Mouse (Mus musculus): Measurements from ENCODE around the gene Sult5a1. TPM values are rescaled to one million over a fixed set of nuclear protein-coding genes. Genes with fewer than 3 reads are reported as not detected.

Sult5a1 gene
- polyA plus RNA-seq, 1 experiment from 2014 or later: 6.6 TPM

GRCm38 (mm10) chr8:123131041-123131440 is 27.1 kb downstream of the Sult5a1 start:
- peaks cover 3% of the 10 kb centered on the region; the same call in 1 of the 2 replicates for H3K9me3 ChIP-seq (replicated peaks; ENCODE audit: control insufficient read depth, low read length)
- no peaks in the 10 kb centered on the region for H3K36me3 ChIP-seq (ENCODE audit: control insufficient read depth, insufficient read depth, low read length)
- no peak for ATAC-seq (replicated peaks; ENCODE audit: insufficient number of reproducible peaks, low FRiP score, low TSS enrichment)
- H3K27ac ChIP-seq (ENCODE audit: low read depth, low read length): no peak overlapping the region
- H3K27me3 ChIP-seq (ENCODE audit: control insufficient read depth, insufficient read depth, low read length): peaks cover 14% of the 10 kb centered on the region
- H3K9ac ChIP-seq (ENCODE audit: low read depth, low read length): no peak overlapping the region
- 50% methylated on average over 9 of the region's 9 CpGs for WGBS (ENCODE audit: insufficient replicate concordance)
- no peak overlapping the region for H3K4me3 ChIP-seq (ENCODE audit: low read depth, low read length)
- no peak overlapping the region for H3K4me2 ChIP-seq
- H3K4me1 ChIP-seq (ENCODE audit: control insufficient read depth, insufficient read depth, low read length): peaks cover 13% of the 10 kb centered on the region

DNA sequence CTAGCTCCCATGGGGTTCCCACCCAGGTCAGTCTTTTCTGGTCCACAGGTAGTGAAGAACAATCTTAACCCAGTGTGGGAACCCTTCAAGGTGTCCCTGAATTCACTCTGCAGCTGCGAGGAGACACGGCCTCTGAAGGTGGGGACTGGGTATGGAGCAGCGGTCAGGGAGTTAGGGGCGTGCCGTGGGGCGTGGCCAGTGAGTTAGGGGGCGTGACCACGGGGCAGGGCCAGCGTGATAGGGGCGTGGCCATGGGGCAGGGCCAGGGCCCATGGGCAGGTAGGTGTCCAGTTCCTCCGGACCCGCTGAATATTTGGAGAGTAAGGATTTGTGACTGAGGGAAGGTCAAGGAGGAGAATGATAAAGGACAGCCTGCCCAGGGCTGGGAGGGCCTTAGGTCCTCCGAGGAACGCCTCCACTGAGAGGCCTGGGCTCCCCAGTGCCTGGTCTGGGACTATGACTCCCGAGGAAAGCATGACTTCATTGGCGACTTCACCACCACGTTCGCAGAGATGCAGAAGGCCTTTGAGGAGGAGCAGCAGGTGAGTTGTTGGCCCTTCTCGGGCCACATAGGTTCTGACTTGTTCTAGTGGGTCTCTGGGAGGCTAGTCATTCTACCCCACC is 31.8 kb downstream of the Sult5a1 start:
- peaks cover 33% of the 10 kb centered on the region for H3K27me3 ChIP-seq (ENCODE audit: control insufficient read depth, insufficient read depth, low read length)
- no peak overlapping the region for H3K27ac ChIP-seq (ENCODE audit: low read depth, low read length)
- no peaks in the 10 kb centered on the region for H3K36me3 ChIP-seq (ENCODE audit: control insufficient read depth, insufficient read depth, low read length)
- peak overlapping the region; percentile 14 for H3K4me2 ChIP-seq
- H3K4me1 ChIP-seq (ENCODE audit: control insufficient read depth, insufficient read depth, low read length): peaks cover 11% of the 10 kb centered on the region; the same call in 1 of the 2 replicates
- H3K9ac ChIP-seq (ENCODE audit: low read depth, low read length): no peak overlapping the region
- 4% methylated on average over 19 of the region's 19 CpGs for WGBS (ENCODE audit: insufficient replicate concordance)
- no peaks in the 10 kb centered on the region for H3K9me3 ChIP-seq (replicated peaks; ENCODE audit: control insufficient read depth, low read length)
- peak; percentile 43; the same call in 1 of the 2 replicates for ATAC-seq (replicated peaks; ENCODE audit: insufficient number of reproducible peaks, low FRiP score, low TSS enrichment)
- H3K4me3 ChIP-seq (ENCODE audit: low read depth, low read length): no peak overlapping the region

- H3K27ac ChIP-seq (ENCODE audit: low read depth, low read length): no peak overlapping the region
- H3K36me3 ChIP-seq (ENCODE audit: control insufficient read depth, insufficient read depth, low read length): no peaks in the 10 kb centered on the region
- H3K4me3 ChIP-seq (ENCODE audit: low read depth, low read length): no peak overlapping the region
- no peak for ATAC-seq (replicated peaks; ENCODE audit: insufficient number of reproducible peaks, low FRiP score, low TSS enrichment)
- H3K4me1 ChIP-seq (ENCODE audit: control insufficient read depth, insufficient read depth, low read length): peaks cover 14% of the 10 kb centered on the region; the same call in 1 of the 2 replicates
- peaks cover 52% of the 10 kb centered on the region for H3K27me3 ChIP-seq (ENCODE audit: control insufficient read depth, insufficient read depth, low read length)
- 72% methylated on average over 5 of the region's 5 CpGs for WGBS (ENCODE audit: insufficient replicate concordance)
- H3K9ac ChIP-seq (ENCODE audit: low read depth, low read length): no peak overlapping the region
- no peaks in the 10 kb centered on the region for H3K9me3 ChIP-seq (replicated peaks; ENCODE audit: control insufficient read depth, low read length)
- no peak overlapping the region for H3K4me2 ChIP-seq
Measured at GRCm38 (mm10) chr8:123122670-123123069, 35.4 kb downstream of the Sult5a1 start.

DNA sequence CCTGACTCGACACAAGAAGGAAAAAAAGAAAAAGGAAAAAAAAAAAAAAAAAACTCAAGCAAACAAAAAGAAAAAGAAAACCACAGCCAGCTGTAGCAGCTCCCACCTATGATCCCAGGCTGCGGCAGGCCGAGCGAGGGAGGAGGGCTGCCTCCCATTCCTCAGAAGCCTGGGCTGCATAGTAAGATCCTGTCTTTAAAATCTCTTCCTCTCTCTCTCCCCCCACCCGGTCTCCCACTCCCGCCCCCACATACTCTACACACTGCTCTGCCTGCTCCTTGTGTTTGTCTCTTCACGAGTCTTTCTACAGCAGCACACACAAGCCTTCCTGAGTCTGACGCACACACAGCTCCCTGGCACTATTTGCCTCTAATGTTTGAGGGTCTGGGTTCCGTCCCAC is 36.1 kb downstream of the Sult5a1 start:
- H3K9me3 ChIP-seq (replicated peaks; ENCODE audit: control insufficient read depth, low read length): no peaks in the 10 kb centered on the region
- peaks cover 20% of the 10 kb centered on the region; the same call in 1 of the 2 replicates for H3K4me1 ChIP-seq (ENCODE audit: control insufficient read depth, insufficient read depth, low read length)
- no peaks in the 10 kb centered on the region for H3K36me3 ChIP-seq (ENCODE audit: control insufficient read depth, insufficient read depth, low read length)
- WGBS (ENCODE audit: insufficient replicate concordance): 52% methylated on average over 9 of the region's 9 CpGs
- ATAC-seq (replicated peaks; ENCODE audit: insufficient number of reproducible peaks, low FRiP score, low TSS enrichment): no peak
- H3K27ac ChIP-seq (ENCODE audit: low read depth, low read length): no peak overlapping the region
- H3K4me2 ChIP-seq: no peak overlapping the region
- no peak overlapping the region for H3K4me3 ChIP-seq (ENCODE audit: low read depth, low read length)
- H3K27me3 ChIP-seq (ENCODE audit: control insufficient read depth, insufficient read depth, low read length): peaks cover 54% of the 10 kb centered on the region
- no peak overlapping the region for H3K9ac ChIP-seq (ENCODE audit: low read depth, low read length)

GRCm38 (mm10) chr8:123117744-123118143 is 40.4 kb downstream of the Sult5a1 start:
- Histone ChIP-seq H3K9ac (ENCODE audit: low read depth, low read length) (no peak overlapping the region; the same call in 1 of the 2 replicates), H3K4me3 (ENCODE audit: low read depth, low read length) (peak overlapping the region; percentile 52), H3K9me3 (replicated peaks; ENCODE audit: control insufficient read depth, low read length) (no peaks in the 10 kb centered on the region), H3K4me2 (peak overlapping the region; percentile 87), H3K4me1 (ENCODE audit: control insufficient read depth, insufficient read depth, low read length) (peaks cover 17% of the 10 kb centered on the region), H3K27ac (ENCODE audit: low read depth, low read length) (no peak overlapping the region), H3K36me3 (ENCODE audit: control insufficient read depth, insufficient read depth, low read length) (no peaks in the 10 kb centered on the region), H3K27me3 (ENCODE audit: control insufficient read depth, insufficient read depth, low read length) (peaks cover 49% of the 10 kb centered on the region)
- ATAC-seq (replicated peaks; ENCODE audit: insufficient number of reproducible peaks, low FRiP score, low TSS enrichment): no peak; the same call in 1 of the 2 replicates
- WGBS (ENCODE audit: insufficient replicate concordance): 4% methylated on average over 17 of the region's 17 CpGs

DNA sequence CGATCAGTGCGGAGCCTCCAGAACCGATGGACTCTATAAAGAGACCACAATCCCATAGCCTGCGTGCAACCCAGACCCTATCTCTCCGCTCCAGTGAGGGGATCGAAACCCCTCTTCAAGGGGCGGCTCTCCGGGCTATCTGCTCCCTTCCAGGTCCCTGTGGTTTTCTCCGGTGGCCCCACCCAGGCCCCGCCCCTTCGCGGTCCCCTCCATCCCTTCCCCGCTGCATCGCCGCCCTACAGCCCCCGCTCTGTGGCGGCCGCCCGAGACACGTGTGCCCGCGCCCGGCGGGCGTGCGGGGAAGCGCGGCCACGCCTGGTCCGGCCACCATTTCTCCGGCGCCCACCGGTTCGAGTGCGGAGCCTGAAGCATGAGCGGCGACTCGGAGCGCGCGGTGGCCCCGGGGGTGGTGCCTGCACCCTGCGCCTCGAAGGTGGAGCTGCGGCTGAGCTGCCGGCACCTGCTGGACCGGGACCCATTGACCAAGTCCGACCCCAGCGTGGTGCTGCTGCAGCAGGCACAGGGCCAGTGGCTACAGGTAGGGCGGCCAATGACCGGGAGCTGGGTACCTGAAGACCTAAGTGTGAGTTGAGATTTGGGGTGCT is 40.9 kb downstream of the Sult5a1 start, which contains the start of gene Cpne7:
Gene Cpne7 (plus strand): TSS at position 248 of the 605 bp plus-strand sequence.
- 2% methylated on average over 51 of the region's 51 CpGs for WGBS (ENCODE audit: insufficient replicate concordance)
- Histone ChIP-seq H3K4me3 (ENCODE audit: low read depth, low read length) (peak within 1 kb of the TSS; percentile 52), H3K4me1 (ENCODE audit: control insufficient read depth, insufficient read depth, low read length) (peaks cover 17% of the 10 kb centered on the region), H3K36me3 (ENCODE audit: control insufficient read depth, insufficient read depth, low read length) (no peaks in the 10 kb centered on the region), H3K27me3 (ENCODE audit: control insufficient read depth, insufficient read depth, low read length) (peaks cover 44% of the 10 kb centered on the region), H3K9me3 (replicated peaks; ENCODE audit: control insufficient read depth, low read length) (no peaks in the 10 kb centered on the region), H3K4me2 (peak within 1 kb of the TSS; percentile 87), H3K27ac (ENCODE audit: low read depth, low read length) (no peak within 1 kb of the TSS), H3K9ac (ENCODE audit: low read depth, low read length) (peak within 1 kb of the TSS; percentile 39)
- peak; percentile 53; the same call in 1 of the 2 replicates for ATAC-seq (replicated peaks; ENCODE audit: insufficient number of reproducible peaks, low FRiP score, low TSS enrichment)

DNA sequence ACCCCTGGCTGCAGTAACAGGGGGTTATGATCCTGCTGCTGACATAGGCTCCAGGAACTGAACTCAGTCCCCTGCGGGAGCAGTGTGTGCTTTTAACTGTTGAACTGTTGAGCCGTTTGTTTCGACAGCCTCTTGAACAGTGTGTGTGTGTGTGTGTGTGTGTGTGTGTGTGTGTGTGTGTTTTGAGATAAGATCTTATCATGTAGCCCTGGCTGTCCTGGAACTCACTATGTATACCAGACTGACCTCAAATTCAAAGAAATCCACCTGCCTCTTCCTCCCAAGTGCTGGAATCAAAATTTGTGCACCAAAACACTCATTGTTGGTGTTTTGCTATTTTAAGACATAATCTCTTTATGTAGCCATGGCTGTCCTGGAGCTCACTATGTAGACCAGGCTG is 43.5 kb downstream of the Sult5a1 start:
- Histone ChIP-seq H3K9me3 (replicated peaks; ENCODE audit: control insufficient read depth, low read length) (no peaks in the 10 kb centered on the region), H3K27me3 (ENCODE audit: control insufficient read depth, insufficient read depth, low read length) (peaks cover 41% of the 10 kb centered on the region), H3K9ac (ENCODE audit: low read depth, low read length) (no peak overlapping the region), H3K4me1 (ENCODE audit: control insufficient read depth, insufficient read depth, low read length) (peaks cover 17% of the 10 kb centered on the region), H3K36me3 (ENCODE audit: control insufficient read depth, insufficient read depth, low read length) (no peaks in the 10 kb centered on the region), H3K4me3 (ENCODE audit: low read depth, low read length) (no peak overlapping the region), H3K4me2 (no peak overlapping the region), H3K27ac (ENCODE audit: low read depth, low read length) (no peak overlapping the region)
- ATAC-seq (replicated peaks; ENCODE audit: insufficient number of reproducible peaks, low FRiP score, low TSS enrichment): no peak
- 31% methylated on average over 3 of the region's 3 CpGs for WGBS (ENCODE audit: insufficient replicate concordance)

DNA sequence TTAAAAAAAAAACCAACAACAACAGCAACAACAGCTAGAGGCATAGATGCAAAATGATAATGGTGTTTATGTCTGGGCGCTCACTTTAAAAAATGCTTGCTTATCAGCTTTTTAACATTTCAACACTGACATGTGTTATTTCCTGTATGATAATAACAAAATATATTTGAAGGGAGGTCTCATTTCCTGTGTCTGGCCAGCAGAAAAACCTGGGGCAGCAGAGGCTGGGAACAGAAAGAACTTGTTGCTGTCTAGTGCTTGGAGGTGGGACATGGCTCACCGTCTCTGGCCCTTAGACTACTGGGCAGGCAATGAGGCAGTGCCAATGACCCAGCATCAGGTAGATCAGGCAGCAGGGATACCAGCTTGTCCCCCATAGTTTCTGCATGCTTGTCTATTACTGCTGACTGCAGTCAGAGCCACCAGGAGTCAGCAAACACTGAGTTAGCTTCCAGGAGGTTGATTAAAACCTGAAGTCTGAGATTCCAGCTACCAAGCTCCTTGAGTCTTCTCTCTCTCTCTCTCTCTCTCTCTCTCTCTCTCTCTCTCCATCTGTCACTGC is 44.1 kb downstream of the Sult5a1 start:
- ATAC-seq (replicated peaks; ENCODE audit: insufficient number of reproducible peaks, low FRiP score, low TSS enrichment): no peak
- no peak overlapping the region for H3K4me2 ChIP-seq
- H3K27ac ChIP-seq (ENCODE audit: low read depth, low read length): no peak overlapping the region
- WGBS (ENCODE audit: insufficient replicate concordance): 32% methylated on average over 2 of the region's 2 CpGs
- H3K36me3 ChIP-seq (ENCODE audit: control insufficient read depth, insufficient read depth, low read length): no peaks in the 10 kb centered on the region
- H3K4me1 ChIP-seq (ENCODE audit: control insufficient read depth, insufficient read depth, low read length): peaks cover 17% of the 10 kb centered on the region
- H3K4me3 ChIP-seq (ENCODE audit: low read depth, low read length): no peak overlapping the region
- no peaks in the 10 kb centered on the region for H3K9me3 ChIP-seq (replicated peaks; ENCODE audit: control insufficient read depth, low read length)
- no peak overlapping the region for H3K9ac ChIP-seq (ENCODE audit: low read depth, low read length)
- peaks cover 35% of the 10 kb centered on the region for H3K27me3 ChIP-seq (ENCODE audit: control insufficient read depth, insufficient read depth, low read length)

All from heart, embryonic 11.5 days (tissue).